Mouse (Mus musculus) mouse trophoblast stem cell (cell line): ENCODE data around the gene Rbbp5.

Experiments
- in situ Hi-C, 2 experiments: fragments of 300-500 bp; cut with MseI, MboI; formaldehyde crosslinking; loops; 2 replicates in 1 of 2; 3 replicates in 1 of 2; pipeline ENCODE4 v1.15.1; 2025

Rbbp5 gene

GRCm38 (mm10) chr1:132541171-132541823 is 64.1 kb downstream of the Rbbp5 start:
- in situ Hi-C loops, result no loop called here

- in situ Hi-C loops, result no loop called here
Observed at GRCm38 (mm10) chr1:132541824-132542599, 64.8 kb downstream of the Rbbp5 start.

GRCm38 (mm10) chr1:132542762-132543306 is 65.7 kb downstream of the Rbbp5 start, which contains the start of gene Cntn2:
Cntn2 (minus strand) TSS chr1:132543256.
- in situ Hi-C loops, result no loop called here

- in situ Hi-C loops, result no loop called here
Observed at GRCm38 (mm10) chr1:132543789-132544188, 66.6 kb downstream of the Rbbp5 start.
